Mouse (Mus musculus) brain, embryonic 14.5 days (tissue): ENCODE measurements around the gene Hadhb.

Experiments used
- CTCF ChIP-seq: fragments of 200-500 bp; IDR thresholded peaks from 2 replicates; pipeline ENCODE4 v1.5.1; 2012; ENCODE audit warnings: inconsistent platforms, mild to moderate bottlenecking, moderate library complexity, borderline replicate concordance; ENCODE audit not compliant: insufficient read depth, insufficient read length; ENCODE audit errors: extremely low read depth
- POLR2A ChIP-seq: fragments of 200-500 bp; IDR thresholded peaks from 2 replicates; pipeline ENCODE4 v1.6.1; 2012; ENCODE audit warnings: mild to moderate bottlenecking, inconsistent platforms, borderline replicate concordance; ENCODE audit not compliant: poor library complexity, insufficient read depth, insufficient read length, severe bottlenecking; ENCODE audit errors: extremely low read depth

GRCm38 (mm10) chr5:30138193-30138592 is 16.9 kb upstream of the Hadhb start:
- TF ChIP-seq CTCF (no peak), POLR2A (no peak)
